Mouse (Mus musculus): ENCODE data around the gene Nsun7. TPM values are rescaled to one million over a fixed set of nuclear protein-coding genes. Genes with fewer than 3 reads are reported as not detected.

The Nsun7 gene
- total and polyA plus RNA-seq, 3 experiments: 0.05 TPM; not detected in 2

DNA sequence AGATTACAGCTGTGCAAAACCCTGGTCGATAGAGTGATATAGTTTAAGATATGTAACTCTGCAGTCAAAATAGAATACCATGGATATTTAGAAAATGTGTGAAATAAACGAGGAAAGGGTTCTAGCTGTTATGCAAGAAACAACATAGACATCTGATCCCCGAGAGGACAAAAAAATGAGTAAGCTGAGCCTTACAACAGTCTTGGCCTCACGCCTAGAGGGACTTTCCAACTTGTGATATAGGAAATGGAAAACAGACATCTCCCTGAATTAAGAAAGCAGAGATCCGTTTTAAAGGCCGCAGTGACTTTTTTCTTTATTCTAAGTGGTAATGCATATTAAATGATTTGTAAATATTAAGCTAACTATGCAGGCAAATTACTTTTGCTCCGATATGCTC, 9.9 kb downstream of the Nsun7 start:
- H3K27me3 ChIP-seq (ENCODE audit: insufficient read depth, low read length): no peaks in the 10 kb centered on the region
- no peak overlapping the region for H3K4me3 ChIP-seq (ENCODE audit: low read depth, low read length)
- no peaks in the 10 kb centered on the region for H3K4me1 ChIP-seq (ENCODE audit: insufficient read depth, low read depth, low read length)
- no peaks in the 10 kb centered on the region for H3K36me3 ChIP-seq (replicated peaks)
- H3K9me3 ChIP-seq (replicated peaks): peaks cover 32% of the 10 kb centered on the region
- TF ChIP-seq POLR2AphosphoS5 (IDR thresholded peaks at IDR 0.05; ENCODE audit: insufficient replicate concordance, low read depth, low read length) (no peak), TAL1 (conservative IDR thresholded peaks at IDR 0.05; ENCODE audit: low read depth, low read length) (no peak), CTCF (IDR thresholded peaks at IDR 0.05; ENCODE audit: low read depth, low read length) (no peak), GATA1 (IDR thresholded peaks at IDR 0.05; ENCODE audit: borderline replicate concordance, low read length) (no peak), GATA2 (IDR thresholded peaks at IDR 0.05; ENCODE audit: borderline replicate concordance, low read depth, low read length) (no peak)
- DNase-seq (ENCODE audit: low spot score) (no peak), ATAC-seq (ENCODE audit: extremely low read depth, insufficient number of reproducible peaks, low FRiP score, poor library complexity, severe bottlenecking) (no peak)

- TF ChIP-seq POLR2AphosphoS5 (IDR thresholded peaks at IDR 0.05; ENCODE audit: insufficient replicate concordance, low read depth, low read length): no peak
- TF ChIP-seq GATA2 (IDR thresholded peaks at IDR 0.05; ENCODE audit: borderline replicate concordance, low read depth, low read length): no peak
- no peak for TF ChIP-seq CTCF (IDR thresholded peaks at IDR 0.05; ENCODE audit: low read depth, low read length)
- no peak for TF ChIP-seq TAL1 (conservative IDR thresholded peaks at IDR 0.05; ENCODE audit: low read depth, low read length)
- Histone ChIP-seq H3K9me3 (replicated peaks) (peaks cover 28% of the 10 kb centered on the region), H3K36me3 (replicated peaks) (no peaks in the 10 kb centered on the region), H3K4me1 (ENCODE audit: insufficient read depth, low read depth, low read length) (no peaks in the 10 kb centered on the region), H3K4me3 (ENCODE audit: low read depth, low read length) (no peak overlapping the region), H3K27me3 (ENCODE audit: insufficient read depth, low read length) (no peaks in the 10 kb centered on the region)
- ATAC-seq (ENCODE audit: extremely low read depth, insufficient number of reproducible peaks, low FRiP score, poor library complexity, severe bottlenecking): no peak
- DNase-seq (ENCODE audit: low spot score): no peak
These were observed 11.4 kb downstream of the Nsun7 start for GRCm38 (mm10) chr5:66271141-66271540.

- Histone ChIP-seq H3K4me3 (ENCODE audit: low read depth, low read length) (no peak overlapping the region), H3K4me1 (ENCODE audit: insufficient read depth, low read depth, low read length) (no peaks in the 10 kb centered on the region), H3K27me3 (ENCODE audit: insufficient read depth, low read length) (no peaks in the 10 kb centered on the region), H3K36me3 (replicated peaks) (no peaks in the 10 kb centered on the region), H3K9me3 (replicated peaks) (peaks cover 28% of the 10 kb centered on the region)
- no peak for TF ChIP-seq TAL1 (conservative IDR thresholded peaks at IDR 0.05; ENCODE audit: low read depth, low read length)
- no peak for TF ChIP-seq CTCF (IDR thresholded peaks at IDR 0.05; ENCODE audit: low read depth, low read length)
- no peak for TF ChIP-seq GATA2 (IDR thresholded peaks at IDR 0.05; ENCODE audit: borderline replicate concordance, low read depth, low read length)
- no peak for TF ChIP-seq GATA1 (IDR thresholded peaks at IDR 0.05; ENCODE audit: borderline replicate concordance, low read length)
- TF ChIP-seq POLR2AphosphoS5 (IDR thresholded peaks at IDR 0.05; ENCODE audit: insufficient replicate concordance, low read depth, low read length): no peak
- ATAC-seq (ENCODE audit: extremely low read depth, insufficient number of reproducible peaks, low FRiP score, poor library complexity, severe bottlenecking) (no peak), DNase-seq (ENCODE audit: low spot score) (no peak)
These were observed 14.7 kb downstream of the Nsun7 start for GRCm38 (mm10) chr5:66274417-66274816.

DNA sequence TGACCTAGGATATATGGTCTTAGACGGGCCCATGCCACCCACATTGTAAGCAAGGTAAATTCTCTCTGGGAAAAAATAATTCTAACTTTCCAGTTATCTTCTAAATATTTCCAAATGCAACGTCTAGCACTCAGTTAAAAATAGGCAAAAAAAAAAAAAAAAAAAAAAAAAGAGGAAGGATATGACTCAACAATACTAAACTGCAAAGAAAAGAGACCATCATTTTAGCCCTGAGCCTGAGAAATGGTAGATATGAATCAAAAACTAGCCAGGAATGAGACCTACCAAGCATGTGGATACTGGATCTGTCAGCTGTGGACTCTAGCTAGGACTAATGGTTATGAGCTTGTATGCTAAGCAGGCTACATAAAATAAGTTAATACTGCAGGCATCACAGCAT, 20.0 kb downstream of the Nsun7 start:
- no peaks in the 10 kb centered on the region for H3K27me3 ChIP-seq (ENCODE audit: insufficient read depth, low read length)
- H3K36me3 ChIP-seq (replicated peaks): no peaks in the 10 kb centered on the region
- ATAC-seq (ENCODE audit: extremely low read depth, insufficient number of reproducible peaks, low FRiP score, poor library complexity, severe bottlenecking): no peak
- TF ChIP-seq POLR2AphosphoS5 (IDR thresholded peaks at IDR 0.05; ENCODE audit: insufficient replicate concordance, low read depth, low read length) (no peak), TAL1 (conservative IDR thresholded peaks at IDR 0.05; ENCODE audit: low read depth, low read length) (no peak), CTCF (IDR thresholded peaks at IDR 0.05; ENCODE audit: low read depth, low read length) (no peak), GATA2 (IDR thresholded peaks at IDR 0.05; ENCODE audit: borderline replicate concordance, low read depth, low read length) (no peak), GATA1 (IDR thresholded peaks at IDR 0.05; ENCODE audit: borderline replicate concordance, low read length) (no peak)
- DNase-seq (ENCODE audit: low spot score): no peak
- peaks cover 22% of the 10 kb centered on the region for H3K9me3 ChIP-seq (replicated peaks)
- no peak overlapping the region for H3K4me3 ChIP-seq (ENCODE audit: low read depth, low read length)
- H3K4me1 ChIP-seq (ENCODE audit: insufficient read depth, low read depth, low read length): no peaks in the 10 kb centered on the region

DNA sequence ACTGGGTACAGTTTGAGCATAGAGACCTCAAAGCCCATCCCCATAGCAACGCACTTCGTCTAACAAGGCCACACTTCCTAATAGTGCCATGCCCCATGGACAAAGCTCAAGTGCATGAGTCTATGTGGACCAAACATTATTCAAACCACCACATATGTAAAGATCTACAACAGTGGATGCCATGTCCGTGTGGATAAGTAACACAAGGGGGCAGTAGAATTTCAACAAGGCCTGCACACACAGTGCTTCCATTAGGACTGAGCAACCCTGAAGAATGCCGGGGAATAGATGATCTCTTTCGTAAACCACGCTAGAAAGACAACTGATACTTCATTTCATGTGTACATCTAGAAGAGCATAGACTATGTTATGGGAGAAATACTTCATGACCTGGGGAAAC, 21.0 kb downstream of the Nsun7 start:
- Histone ChIP-seq H3K36me3 (replicated peaks) (no peaks in the 10 kb centered on the region), H3K4me1 (ENCODE audit: insufficient read depth, low read depth, low read length) (no peaks in the 10 kb centered on the region), H3K9me3 (replicated peaks) (peaks cover 33% of the 10 kb centered on the region), H3K4me3 (ENCODE audit: low read depth, low read length) (no peak overlapping the region), H3K27me3 (ENCODE audit: insufficient read depth, low read length) (no peaks in the 10 kb centered on the region)
- DNase-seq (ENCODE audit: low spot score): no peak
- no peak for ATAC-seq (ENCODE audit: extremely low read depth, insufficient number of reproducible peaks, low FRiP score, poor library complexity, severe bottlenecking)
- TF ChIP-seq GATA1 (IDR thresholded peaks at IDR 0.05; ENCODE audit: borderline replicate concordance, low read length) (no peak), TAL1 (conservative IDR thresholded peaks at IDR 0.05; ENCODE audit: low read depth, low read length) (no peak), POLR2AphosphoS5 (IDR thresholded peaks at IDR 0.05; ENCODE audit: insufficient replicate concordance, low read depth, low read length) (no peak), CTCF (IDR thresholded peaks at IDR 0.05; ENCODE audit: low read depth, low read length) (no peak), GATA2 (IDR thresholded peaks at IDR 0.05; ENCODE audit: borderline replicate concordance, low read depth, low read length) (no peak)

DNA sequence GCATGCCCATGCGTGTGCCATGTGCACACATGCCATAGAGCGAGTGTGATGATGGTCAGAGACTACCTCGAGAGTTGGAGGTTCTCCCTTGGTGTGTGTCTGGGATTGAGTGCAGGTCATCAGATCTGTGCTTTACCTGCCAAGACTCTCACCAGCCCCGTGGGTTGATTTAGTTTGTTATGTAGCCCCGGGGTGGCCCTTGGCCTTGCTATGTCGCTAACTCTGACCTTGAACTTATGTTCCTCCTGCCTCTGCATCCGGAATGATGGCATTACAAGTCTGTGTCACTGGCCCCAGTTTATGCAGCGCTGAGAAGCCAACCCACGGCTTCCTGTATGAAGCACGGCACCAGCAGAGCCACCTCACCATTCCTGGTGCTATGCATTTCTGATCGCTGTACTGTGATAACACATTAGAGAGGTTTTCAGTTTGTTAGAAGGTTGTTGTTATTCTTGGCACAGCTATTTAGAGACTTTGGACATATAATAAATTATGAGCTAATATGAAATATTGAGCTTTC, 34.5 kb downstream of the Nsun7 start:
- H3K4me3 ChIP-seq (ENCODE audit: low read depth, low read length): no peak overlapping the region
- no peaks in the 10 kb centered on the region for H3K4me1 ChIP-seq (ENCODE audit: insufficient read depth, low read depth, low read length)
- H3K9me3 ChIP-seq (replicated peaks): peaks cover 44% of the 10 kb centered on the region
- no peak for ATAC-seq (ENCODE audit: extremely low read depth, insufficient number of reproducible peaks, low FRiP score, poor library complexity, severe bottlenecking)
- H3K27me3 ChIP-seq (ENCODE audit: insufficient read depth, low read length): no peaks in the 10 kb centered on the region
- DNase-seq (ENCODE audit: low spot score): no peak
- H3K36me3 ChIP-seq (replicated peaks): no peaks in the 10 kb centered on the region
- TF ChIP-seq CTCF (IDR thresholded peaks at IDR 0.05; ENCODE audit: low read depth, low read length) (no peak), TAL1 (conservative IDR thresholded peaks at IDR 0.05; ENCODE audit: low read depth, low read length) (no peak), GATA1 (IDR thresholded peaks at IDR 0.05; ENCODE audit: borderline replicate concordance, low read length) (no peak), POLR2AphosphoS5 (IDR thresholded peaks at IDR 0.05; ENCODE audit: insufficient replicate concordance, low read depth, low read length) (no peak), GATA2 (IDR thresholded peaks at IDR 0.05; ENCODE audit: borderline replicate concordance, low read depth, low read length) (no peak)
